Mouse (Mus musculus) T-cell, adult 2 months (primary cell): ENCODE measurements at regions not wholly inside any gene's neighbourhood (a gene's known extent, or its start where the extent isn't known, plus 50 kb on each side); places are given as distances from the start of the nearest gene placed in this dataset.

Source experiments
- DNase-seq: peaks from one replicate; pipeline ENCODE4 v3.0.0; 2022; ENCODE audit warnings: low spot score

- DNase-seq, result no peak
Measured at GRCm38 (mm10) chr2:166353447-166354111, 198.1 kb upstream of the Sulf2 start.

GRCm38 (mm10) chr2:166351984-166352383 lies 196.5 kb upstream of the Sulf2 start:
- no peak for DNase-seq

GRCm38 (mm10) chr2:166351581-166351980 lies 196.1 kb upstream of the Sulf2 start:
- no peak for DNase-seq

- DNase-seq, result no peak
Measured at GRCm38 (mm10) chr2:166348654-166349053, 193.2 kb upstream of the Sulf2 start.

- no peak for DNase-seq
Measured at GRCm38 (mm10) chr2:166346421-166347182, 191.1 kb upstream of the Sulf2 start.

- no peak for DNase-seq
Measured at GRCm38 (mm10) chr2:166343551-166344340, 188.3 kb upstream of the Sulf2 start.

- DNase-seq, result no peak
Measured at GRCm38 (mm10) chr2:166342407-166342806, 186.9 kb upstream of the Sulf2 start.

GRCm38 (mm10) chr2:166340196-166340595 lies 184.7 kb upstream of the Sulf2 start:
- no peak for DNase-seq

- DNase-seq, result no peak
Measured at GRCm38 (mm10) chr2:166339427-166339826, 184.0 kb upstream of the Sulf2 start.

- DNase-seq, result no peak
Measured at GRCm38 (mm10) chr2:166338396-166339085, 183.1 kb upstream of the Sulf2 start.

GRCm38 (mm10) chr2:166337666-166338065 lies 182.2 kb upstream of the Sulf2 start:
- DNase-seq, result no peak

GRCm38 (mm10) chr2:166335702-166336101 lies 180.2 kb upstream of the Sulf2 start:
- no peak for DNase-seq

- no peak for DNase-seq
Measured at GRCm38 (mm10) chr2:166334559-166334958, 179.1 kb upstream of the Sulf2 start.

GRCm38 (mm10) chr2:166333818-166334217 lies 178.4 kb upstream of the Sulf2 start:
- DNase-seq, result no peak

GRCm38 (mm10) chr2:166332748-166333417 lies 177.4 kb upstream of the Sulf2 start:
- no peak for DNase-seq

- no peak for DNase-seq
Measured at GRCm38 (mm10) chr2:166331192-166331591, 175.7 kb upstream of the Sulf2 start.

- DNase-seq, result no peak
Measured at GRCm38 (mm10) chr2:166330364-166330763, 174.9 kb upstream of the Sulf2 start.

GRCm38 (mm10) chr2:166329556-166330340 lies 174.3 kb upstream of the Sulf2 start:
- DNase-seq, result no peak

- DNase-seq, result no peak
Measured at GRCm38 (mm10) chr2:166326932-166327331, 171.5 kb upstream of the Sulf2 start.

GRCm38 (mm10) chr2:166324954-166325353 lies 169.5 kb upstream of the Sulf2 start:
- no peak for DNase-seq

GRCm38 (mm10) chr2:166324439-166324838 lies 169.0 kb upstream of the Sulf2 start:
- DNase-seq, result no peak
